Mouse (Mus musculus) cerebellum, adult 9-11 months (tissue): ENCODE measurements around the gene Cdh16.

Experiments used
- DNase-seq: peaks from one replicate; pipeline ENCODE4 v3.0.0; 2022

Cdh16 gene

DNA sequence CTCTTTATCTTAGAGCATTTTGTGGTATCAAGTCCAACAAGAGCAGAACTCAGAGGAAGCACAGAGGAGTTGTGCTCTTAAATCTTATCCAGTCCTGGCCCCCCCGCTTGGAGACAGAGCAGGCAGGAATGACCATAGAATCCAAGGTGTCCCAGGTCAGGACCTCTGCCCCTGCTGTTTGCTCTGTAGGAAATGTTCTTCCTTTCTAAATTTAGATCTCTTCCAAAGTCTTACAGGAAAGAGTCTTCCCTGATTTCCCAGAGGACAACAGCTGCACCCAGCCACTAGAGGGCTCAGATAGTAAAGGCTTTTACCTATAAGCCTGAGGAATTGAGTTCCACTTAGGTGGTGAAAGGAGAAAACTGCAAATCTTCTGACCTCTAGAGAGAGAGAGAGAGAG is 54.6 kb downstream of the Cdh16 start:
- no peak for DNase-seq

DNA sequence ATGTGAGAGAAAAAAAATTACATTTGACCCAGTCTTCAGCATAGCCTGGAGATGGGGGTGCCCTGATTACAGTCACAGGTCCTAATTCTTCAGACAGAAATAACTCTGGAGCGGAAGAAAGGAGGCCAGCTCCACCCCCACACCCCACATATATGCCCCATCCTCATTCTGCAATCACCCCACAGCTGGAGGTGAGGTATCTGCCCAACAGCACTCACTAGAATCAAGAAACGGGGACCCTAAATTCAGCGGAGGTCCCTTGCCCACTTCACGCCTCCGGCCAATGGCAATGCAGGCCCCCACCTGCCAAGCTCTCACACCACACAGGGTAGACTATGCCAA is 58.8 kb downstream of the Cdh16 start:
- DNase-seq = peak; percentile 52

DNA sequence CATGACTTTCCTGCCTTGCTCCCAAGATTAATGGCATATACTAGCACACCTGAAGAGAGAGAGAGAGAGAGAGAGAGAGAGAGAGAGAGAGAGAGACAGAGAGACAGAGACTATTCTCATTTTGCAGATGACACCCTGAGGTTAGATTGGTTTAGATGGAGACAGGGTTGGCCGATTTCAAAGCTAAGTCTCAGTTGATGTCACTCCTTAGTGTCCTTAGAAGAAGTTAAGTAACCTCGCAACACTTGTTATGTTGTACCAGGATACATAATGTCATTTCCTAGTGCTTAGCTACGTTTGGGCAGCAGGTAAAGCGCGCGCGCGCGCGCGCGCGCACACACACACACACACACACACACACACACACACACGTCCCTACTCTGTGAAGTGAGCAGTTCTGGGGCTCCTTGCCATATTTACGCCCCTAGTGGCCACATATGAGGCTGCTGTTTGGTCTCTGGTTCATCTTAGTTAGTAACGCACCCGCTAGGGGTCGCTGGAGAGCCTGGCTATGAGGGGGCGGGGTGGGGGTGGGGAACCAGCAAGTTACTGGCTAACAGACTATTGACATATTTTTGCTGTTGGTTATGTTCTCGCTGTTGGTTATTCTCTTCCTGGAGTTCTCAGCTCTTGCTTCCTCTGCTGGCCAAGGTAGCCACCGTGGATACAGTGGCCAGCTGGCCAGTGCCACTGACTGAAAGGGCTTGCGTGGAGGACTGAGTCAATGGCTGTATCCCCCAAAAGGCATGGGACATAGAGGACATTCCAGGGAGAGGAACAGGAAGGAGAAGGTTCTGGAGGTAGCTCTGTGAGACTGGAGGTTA is 59.4 kb downstream of the Cdh16 start:
- peak; percentile 86 for DNase-seq

DNA sequence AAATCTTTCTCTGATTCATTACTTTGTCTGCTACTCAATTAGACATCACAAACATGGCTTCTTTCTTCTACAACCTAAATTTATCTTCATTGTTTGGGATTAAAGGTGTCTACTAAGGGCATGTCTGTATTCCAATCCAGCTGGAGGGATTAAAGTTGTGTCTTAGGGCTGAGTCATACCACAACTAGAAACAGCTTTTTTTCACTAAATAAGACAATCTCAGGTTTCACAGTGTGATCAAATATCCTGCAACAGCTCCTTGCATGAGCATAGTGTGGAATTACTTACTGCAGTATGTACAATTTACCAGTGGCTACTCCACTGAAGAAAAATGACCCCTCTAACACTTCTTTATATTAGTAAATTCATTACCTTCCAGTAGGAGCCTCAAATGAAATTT is 63.5 kb downstream of the Cdh16 start:
- no peak for DNase-seq

DNA sequence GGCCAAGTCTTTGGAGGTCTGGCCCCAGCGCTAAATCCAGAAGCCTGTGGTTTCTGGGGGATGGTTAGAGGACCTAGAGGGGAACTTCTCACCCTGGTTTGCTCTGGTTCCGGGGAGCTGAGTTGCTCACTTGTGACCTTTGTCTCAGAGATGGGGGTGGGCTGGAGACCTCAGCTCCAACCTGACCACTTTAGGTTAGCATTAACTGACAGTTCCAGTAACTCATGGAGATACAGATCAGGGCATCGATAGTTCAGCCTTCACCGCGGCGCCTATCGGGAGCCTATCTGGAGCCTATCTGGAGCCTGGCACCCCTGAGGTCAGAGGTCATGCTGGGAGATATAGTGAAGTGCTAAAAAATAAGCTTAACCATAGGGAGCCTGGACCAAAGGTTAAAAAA is 67.0 kb downstream of the Cdh16 start:
- no peak for DNase-seq

DNA sequence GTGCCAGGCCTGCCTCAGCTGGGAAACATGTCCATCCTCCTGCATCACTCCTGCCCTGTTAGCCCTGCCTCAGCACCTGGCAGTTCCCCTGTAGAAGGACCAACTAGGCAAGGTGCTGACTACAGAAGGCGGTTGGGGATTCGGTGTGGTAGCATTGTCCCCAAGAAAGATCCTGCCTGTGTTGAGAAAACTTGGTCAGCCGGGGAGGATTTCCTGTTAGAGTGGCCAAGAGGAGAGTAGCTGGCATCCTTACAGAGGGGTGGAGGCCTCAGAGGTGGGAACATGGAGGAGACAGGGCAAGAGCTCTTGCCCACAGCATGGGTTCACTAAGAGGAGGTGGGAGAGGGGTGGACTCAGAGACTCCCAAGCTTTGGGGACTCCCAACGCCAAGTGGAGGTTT is 69.0 kb downstream of the Cdh16 start:
- DNase-seq = no peak
